Mouse (Mus musculus): ENCODE data around the gene Oaz1.
"Not testable (repeated sequence)": the region's sequence is repeated elsewhere in the genome, so short reads cannot be mapped to it uniquely, and the experiment has no call there.

Oaz1 gene

DNA sequence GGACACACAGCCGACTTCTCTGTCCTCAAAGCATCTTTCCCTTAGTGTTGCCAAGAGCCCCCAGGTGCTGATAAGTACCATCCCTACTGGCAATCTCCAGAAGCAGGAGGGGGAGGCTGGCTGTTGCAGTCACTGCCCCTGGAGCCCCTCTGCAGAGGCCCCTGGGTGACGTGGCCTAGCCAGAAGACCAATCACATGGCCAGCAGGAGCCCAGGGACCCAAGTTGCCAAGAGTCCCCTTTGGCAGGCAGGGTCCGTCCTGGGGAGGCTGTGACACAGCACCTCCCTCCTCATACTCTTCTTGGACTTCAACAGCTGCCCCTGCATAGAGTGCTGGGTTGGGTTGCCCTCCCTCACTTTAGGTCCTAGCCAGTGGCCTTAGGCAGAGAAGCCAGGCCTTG is 23.5 kb upstream of the Oaz1 start:
- peak; percentile 4 for DNase-seq

DNA sequence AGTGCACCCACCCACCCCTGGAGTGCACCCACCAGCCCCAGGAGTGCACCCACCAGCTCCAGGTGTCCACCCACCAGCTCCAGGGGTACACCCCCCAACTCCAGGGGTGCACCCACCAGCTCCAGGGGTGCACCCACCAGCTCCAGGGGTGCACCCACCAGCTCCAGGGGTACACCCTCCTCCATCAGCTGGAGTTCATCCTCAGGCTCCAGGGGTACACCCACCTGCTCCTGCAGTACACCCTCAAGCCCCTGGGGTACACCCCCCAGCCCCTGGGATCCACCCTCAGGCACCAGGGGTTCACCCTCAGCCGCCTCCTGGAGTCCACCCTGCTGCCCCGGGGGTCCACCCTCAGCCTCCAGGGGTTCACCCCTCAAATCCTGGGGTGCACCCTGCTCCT is 22.1 kb upstream of the Oaz1 start:
- peak; percentile 3 for DNase-seq

DNA sequence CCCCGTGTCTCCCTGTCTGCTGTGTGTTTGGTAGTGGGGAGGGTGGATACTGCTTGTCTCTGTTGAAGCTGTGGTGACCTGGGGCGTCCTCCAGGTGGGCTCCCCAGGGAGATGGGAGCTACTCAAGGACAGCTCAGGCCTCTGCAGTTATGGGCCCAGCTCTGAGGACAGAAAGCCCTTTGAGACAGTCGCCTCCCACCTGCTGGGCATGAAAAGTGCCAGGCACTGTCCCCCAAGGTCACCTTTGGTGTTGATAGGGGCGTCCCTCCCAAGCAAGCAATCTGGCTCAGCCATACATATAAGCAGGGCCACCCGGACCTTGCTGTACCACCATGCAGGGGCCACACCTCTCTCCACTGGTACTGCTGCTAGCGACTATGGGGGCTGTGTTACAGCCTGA is 21.5 kb upstream of the Oaz1 start, which contains the start of gene Amh:
Gene Amh (plus strand): TSS at position 328 of the 400 bp plus-strand sequence.
- peak; percentile 4 for DNase-seq

DNA sequence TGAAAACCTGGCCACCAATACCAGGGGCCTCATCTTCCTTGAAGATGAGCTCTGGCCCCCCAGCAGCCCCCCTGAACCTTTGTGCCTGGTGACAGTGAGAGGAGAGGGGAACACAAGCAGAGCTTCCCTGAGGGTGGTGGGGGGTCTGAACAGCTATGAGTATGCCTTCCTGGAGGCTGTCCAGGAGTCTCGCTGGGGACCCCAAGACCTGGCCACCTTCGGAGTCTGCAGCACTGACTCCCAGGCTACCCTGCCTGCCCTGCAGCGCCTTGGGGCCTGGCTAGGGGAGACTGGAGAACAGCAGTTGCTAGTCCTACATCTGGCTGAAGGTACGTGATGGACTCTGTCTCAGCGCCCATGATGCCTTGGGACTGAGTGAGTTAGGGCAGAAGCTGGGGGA is 21.1 kb upstream of the Oaz1 start:
- DNase-seq: peak; percentile 7

DNA sequence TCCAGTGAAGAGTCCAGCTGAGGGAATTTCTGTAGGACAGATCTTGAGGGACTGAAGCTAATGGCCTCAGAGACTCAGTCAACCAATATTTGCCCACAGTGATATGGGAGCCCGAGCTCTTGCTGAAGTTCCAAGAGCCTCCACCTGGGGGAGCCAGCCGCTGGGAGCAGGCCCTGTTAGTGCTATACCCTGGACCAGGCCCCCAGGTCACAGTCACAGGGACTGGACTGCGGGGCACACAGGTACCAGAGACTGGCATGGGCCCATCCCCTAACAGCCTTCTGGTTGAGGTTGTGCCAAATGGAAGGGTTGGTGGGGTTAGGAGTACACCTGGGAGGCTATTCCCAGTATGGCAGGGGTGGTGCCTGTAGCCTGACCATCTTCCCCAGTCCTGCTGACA is 20.5 kb upstream of the Oaz1 start:
- peak; percentile 87 for DNase-seq

DNA sequence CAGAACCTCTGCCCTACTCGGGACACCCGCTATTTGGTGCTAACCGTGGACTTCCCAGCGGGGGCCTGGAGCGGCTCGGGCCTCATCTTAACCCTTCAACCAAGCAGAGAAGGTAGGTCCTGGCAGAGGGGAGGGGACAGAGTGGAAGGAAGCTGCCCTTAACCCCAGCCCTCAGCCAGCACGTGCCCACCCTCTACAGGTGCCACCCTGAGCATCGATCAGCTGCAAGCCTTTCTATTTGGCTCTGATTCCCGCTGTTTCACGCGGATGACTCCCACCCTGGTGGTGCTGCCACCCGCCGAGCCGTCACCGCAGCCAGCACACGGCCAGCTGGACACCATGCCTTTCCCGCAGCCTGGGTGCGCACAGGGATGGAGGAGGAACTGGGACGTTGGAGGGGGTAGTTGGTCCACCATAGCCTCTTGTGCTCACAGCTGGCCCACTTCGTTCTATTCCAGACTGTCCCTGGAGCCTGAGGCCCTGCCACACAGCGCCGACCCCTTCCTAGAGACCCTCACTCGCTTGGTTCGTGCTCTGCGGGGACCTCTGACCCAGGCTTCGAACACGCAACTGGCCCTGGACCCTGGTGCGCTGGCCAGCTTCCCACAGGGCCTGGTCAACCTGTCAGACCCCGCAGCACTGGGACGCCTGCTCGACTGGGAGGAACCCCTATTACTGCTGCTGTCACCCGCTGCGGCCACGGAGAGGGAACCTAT is 20.0 kb upstream of the Oaz1 start:
- DNase-seq: no peak

DNA sequence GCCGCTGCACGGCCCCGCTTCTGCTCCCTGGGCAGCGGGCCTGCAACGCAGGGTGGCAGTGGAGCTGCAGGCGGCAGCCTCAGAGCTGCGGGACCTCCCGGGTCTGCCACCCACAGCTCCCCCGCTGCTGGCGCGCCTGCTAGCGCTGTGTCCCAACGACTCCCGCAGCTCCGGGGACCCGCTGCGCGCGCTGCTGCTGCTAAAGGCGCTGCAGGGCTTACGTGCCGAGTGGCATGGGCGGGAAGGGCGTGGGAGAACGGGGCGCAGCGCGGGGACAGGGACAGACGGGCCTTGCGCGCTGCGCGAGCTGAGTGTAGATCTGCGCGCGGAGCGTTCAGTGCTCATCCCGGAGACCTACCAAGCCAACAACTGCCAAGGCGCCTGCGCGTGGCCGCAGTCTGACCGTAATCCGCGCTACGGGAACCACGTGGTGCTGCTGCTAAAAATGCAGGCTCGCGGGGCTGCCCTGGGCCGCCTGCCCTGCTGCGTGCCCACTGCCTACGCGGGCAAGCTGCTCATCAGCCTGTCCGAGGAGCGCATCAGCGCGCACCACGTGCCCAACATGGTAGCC is 19.3 kb upstream of the Oaz1 start:
- DNase-seq: peak; percentile 84

DNA sequence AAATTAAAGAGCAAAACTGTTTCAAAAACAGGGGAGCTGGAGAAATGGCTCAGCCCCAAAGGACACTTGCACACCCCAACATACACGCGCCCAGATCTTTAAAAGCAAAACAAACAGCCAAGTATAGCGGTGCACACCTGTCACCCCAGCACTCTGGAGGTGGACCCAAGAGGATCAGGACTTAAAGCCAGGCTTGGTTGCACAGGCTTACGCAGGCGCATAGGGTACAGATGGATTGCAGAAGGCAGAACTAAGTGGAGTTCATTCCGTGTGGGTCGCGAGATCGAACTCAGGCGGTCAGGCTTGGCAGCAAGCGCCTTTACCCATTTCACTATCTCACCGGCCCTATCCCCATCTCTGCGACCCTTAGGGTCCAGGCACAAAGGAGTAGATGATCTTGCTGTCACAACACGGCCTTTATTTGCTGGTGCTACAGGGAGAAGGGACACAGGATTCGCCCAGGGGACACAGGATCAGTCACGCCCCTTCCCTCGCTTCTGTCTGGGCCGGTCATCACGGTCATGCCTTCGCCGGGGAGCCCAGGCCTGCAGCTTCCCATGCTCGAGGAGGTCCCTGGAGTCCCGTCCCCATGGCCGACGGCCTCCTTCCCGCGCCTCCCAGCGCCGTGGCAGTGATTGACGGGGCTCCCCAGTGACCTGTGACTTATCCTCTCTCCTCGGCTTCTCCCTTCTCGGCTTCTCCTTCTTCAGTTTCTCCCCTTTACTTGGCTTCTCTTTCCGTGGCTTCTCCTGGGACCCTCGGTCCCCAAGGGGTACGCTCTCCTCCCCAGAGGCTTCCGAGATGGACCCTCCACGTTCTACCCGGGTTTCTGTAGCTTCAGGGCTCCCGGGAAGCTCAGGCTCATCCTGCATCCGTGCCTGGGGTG is 18.1 kb upstream of the Oaz1 start:
- DNase-seq: no peak

DNA sequence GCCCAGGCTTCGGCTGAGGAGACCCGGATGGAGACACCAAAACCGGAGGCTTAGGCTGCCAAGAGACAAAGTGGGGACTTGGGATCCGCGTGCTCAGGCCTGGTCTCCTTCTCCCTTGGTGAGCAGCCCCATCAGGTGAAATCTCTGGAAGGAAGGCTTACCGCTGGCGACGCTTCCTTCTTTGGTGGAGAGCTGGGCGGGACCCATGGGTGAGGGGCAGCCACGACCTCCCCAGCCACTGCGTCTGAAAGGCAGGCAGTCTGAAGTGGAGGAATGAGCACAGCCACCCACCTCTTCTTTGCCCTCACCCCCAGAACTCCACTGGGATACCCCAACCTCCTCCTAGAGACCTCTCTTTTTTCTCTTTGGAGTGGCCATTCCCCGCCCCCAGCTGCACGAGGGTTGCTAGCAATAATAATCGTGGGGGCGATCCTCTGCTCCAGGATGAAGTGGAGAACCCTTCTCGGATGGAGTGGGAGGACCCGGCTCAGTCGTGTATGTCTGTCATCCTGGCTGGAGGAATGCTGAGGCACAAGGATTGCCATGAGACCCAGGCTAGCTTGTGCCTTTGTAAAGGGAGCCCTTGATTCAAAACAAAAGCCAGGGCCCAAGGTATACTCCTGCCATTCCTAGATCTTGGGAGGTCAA is 17.3 kb upstream of the Oaz1 start:
- peak; percentile 41 for DNase-seq

DNA sequence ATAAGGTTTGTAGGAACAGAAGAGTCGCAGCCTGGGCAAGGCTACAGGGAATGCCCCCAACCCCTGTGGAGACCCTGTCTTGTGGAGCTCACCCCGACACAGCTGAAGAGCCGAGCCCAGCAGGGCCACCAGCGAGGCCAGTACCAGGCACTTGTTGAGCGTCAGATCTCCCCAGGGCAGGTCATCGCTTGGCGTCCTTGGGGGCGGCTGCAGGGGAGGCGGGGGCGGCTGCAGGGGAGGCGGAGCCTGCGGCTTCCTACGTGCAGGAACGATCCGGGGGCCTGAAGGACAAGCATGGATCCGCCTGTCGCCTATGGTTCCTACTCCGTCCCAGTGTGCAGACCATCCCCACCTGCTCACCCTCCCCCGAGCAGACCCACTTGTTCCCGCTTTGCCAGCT is 16.4 kb upstream of the Oaz1 start:
- DNase-seq: no peak

DNA sequence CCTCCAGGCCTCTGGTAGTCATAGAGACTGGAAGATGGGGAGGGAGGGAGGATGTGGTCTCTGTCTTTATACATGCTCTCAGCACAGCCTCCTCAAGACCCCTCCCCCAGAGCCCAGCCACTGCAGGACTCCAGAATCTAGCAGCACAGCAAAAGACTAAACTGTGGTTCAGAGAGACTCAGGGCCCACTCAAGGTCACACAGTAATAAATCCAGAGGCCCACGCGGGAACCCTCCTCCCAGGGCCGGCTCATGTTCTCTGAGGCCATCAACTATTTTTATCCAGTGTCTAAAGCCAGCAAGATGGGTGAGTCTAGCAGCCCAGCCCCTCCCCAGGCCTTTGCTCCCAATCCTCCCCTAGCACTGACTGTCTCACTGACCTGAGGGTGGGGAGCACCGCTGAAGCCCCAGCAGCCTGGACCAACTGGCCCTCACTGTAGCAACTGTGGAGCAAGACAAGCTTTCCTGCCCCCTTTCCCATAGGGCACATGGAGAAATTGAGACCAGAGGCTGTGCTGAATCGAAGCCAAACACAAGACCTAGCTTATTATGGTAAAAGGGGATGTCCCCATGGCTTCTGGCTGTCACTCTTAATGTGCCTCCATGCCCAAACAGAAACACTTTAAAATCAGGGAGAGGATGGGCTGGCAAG is 13.9 kb upstream of the Oaz1 start:
- DNase-seq: no peak

DNA sequence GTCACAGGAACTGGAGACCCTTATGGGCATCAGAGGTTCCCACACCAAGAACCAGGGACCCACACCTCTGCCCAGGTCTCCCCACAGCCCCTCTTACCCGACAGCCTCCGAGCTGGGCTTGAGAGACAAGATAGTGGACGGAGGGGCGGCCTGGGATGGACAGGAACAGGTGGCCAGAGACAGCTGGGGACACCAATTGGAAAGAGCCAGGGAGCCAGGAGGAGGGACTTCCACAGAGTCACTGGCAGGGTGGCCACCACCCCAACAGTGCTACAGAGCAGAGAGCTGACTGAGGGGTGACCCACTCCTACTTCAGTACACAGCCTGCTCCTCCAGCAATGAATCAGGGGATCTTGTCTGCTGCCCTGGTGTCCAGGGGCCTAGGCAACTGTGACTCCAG is 13.1 kb upstream of the Oaz1 start, which contains the start of gene Jsrp1:
Gene Jsrp1 (minus strand): TSS at position 133 of the 400 bp plus-strand sequence.
- DNase-seq: no peak

DNA sequence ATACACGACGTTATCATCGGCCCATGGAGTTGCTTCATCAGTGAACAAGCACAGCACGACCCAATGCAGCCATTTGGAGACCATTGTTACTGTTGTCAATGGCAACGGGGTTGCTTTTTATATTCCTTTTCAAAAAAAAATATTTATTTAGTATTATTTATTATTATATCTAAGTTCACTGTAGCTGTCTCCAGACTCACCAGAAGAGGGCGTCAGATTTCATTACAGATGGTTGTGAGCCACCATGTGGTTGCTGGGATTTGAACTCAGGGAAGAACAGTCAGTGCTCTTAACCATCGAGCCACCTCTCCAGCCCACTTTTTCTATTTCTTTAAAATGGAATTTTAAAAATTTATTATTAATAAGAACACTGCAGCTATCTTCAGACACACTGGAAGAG is 11.7 kb upstream of the Oaz1 start:
- DNase-seq: no peak

DNA sequence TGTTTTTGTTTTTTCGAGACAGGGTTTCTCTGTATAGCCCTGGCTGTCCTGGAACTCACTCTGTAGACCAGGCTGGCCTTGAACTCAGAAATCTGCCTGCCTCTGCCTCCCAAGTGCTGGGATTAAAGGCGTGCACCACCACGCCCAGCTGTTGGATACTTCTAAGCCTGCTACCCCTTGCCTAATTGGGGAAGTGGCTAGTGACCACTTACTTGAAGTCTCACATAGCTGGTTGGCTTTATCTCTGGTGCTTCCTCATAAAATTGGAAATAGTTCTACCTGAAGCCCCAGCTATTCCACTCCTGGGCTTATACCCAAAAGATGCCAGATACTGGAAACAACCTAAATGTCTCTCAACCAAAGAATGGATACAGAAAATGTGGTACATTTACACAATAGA is 10.2 kb upstream of the Oaz1 start:
- not testable (repeated sequence) for DNase-seq

DNA sequence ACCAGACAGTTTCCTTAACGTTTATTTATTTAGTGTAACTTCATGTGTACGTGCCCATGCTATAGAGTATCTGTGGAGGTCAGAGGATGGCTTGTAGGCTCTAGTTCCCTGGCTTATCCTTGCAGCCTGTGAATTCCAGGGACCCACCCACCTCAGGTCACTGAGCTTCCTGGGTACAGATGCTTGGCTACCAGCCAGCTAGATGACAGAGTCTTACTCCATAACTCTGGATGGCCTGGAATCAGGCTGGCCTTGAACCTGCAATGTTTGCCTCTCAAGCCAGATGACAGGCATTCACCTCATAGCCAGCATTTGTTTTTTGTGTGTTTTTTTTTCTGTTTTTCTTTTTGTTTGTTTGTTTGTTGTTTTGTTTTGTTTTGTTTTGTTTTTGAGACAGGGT is 9.3 kb upstream of the Oaz1 start:
- DNase-seq: no peak

DNA sequence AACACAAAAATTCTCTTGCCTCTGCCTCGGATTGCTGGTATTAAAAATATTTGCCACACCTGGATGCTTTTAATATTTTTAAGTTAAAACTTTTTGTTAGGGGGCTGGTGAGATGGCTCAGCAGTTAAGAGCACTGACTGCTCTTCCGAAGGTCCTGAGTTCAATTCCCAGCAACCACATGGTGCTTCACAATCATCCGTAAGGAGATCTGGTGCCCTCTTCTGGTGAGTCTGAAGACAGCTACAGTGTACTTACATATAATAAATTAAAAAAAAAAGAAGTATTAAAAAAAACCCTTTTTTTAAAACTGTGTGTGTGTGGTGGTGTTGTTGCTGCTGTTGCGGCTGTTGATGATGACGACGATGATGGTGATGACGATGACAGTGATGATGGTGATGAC is 8.5 kb upstream of the Oaz1 start:
- not testable (repeated sequence) for DNase-seq

DNA sequence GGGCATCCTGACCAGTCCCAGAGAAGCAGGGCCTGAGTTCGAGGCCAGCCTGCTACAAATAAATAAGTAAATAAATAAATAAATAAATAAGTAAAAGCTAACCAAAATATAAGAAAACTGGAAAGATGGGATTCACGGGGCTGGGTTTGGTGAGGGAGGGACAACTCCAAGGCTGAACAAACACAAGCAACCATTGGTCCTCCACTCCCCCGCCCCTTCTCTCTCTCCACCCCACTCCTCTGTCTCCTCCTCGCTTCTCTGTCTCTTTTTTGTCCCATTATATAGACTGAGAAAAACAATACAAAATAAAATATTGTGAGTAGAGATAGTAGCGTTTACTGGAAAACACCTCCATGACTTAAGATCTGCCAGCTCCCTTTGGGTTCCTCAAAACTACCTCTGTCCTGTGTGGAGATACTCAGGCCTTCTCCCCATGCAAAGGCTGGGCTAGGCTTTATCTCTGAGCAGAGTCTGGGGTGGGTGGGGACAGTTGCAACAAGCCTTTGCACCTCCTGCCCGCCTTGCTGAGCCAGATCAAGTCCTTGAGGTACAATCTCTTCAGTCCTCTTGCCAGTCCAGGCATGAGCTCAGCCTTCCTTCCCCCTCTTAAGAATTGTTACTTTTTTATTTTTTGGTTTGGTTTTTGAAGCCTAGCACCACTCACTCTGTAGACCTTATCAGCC is 7.7 kb upstream of the Oaz1 start:
- no peak for DNase-seq

DNA sequence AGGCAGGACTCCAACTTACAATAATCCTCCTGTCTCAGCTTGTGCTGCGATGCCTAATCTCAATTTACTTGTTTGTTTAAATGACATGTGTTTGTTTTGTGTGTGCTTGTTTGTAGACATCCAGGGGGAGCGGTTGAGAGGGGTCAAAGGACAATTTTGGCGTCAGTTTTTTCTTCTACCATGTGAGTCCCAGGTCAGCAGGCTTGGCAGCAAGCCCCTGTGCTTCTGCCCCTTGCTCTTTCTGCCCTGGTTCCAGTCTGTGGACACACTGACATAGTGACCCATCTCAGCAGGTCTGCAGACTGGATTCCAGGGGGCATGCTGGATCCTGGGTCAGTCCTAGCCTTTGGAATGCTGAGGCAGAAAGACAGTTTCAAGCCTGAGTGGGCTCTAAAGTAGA is 7.0 kb upstream of the Oaz1 start:
- DNase-seq: no peak

DNA sequence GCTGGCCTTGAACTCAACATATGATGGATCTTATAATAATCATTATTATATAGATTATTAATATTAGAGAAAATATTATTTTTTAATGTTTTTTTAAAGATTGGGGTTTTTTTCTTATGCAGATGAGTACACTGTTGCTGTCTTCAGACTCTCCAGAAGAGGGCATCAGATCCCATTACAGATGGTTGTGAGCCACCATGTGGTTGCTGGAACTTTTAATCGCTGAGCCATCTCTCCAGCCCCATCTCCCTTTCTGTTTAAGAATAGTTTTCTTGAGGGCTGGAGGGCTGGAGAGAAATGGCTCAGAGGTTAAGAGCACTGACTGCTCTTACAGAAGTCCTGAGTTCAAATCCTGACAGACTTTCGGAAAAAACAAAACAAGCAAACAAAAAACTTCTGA is 4.5 kb upstream of the Oaz1 start:
- DNase-seq: no peak

DNA sequence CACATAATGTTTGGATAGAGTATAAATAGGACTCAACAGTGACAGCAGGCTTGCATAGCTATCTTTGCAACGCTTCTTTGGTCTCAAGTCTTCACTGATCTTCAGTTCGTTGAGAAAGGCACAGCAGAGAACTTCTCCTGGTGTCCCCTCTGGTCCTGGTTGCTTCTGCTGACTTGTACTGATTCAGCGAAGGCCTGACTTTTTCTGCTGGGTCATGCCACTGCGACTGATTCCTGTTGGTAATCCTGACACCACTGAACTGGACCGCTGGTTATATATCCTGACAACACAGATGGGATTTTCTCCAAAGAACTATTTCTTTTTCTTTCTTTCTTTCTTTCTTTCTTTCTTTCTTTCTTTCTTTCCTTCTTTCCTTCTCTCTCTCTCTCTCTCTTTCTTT is 3.9 kb upstream of the Oaz1 start:
- DNase-seq: no peak

DNA sequence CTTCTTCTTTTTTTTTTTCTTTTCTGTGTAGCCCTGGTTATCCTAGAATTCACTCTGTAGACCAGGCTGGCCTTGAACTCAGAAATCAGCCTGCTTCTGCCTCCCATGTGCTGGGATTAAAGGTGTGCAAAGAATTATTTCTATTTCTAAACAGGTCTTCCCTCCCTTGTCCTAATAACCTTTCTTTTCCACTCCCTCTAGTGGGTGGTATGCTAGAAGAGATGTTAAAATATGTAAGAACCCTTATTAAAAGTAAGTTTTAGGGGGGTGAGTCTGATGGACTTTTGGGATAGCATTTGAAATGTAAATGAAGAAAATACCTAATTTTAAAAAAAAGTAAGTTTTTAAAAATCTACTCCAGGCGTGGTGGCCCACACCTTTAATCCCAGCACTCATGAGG is 3.1 kb upstream of the Oaz1 start:
- DNase-seq: no peak
